Mouse (Mus musculus) limb, embryonic 12.5 days (tissue): ENCODE data around the gene Bcl9. TPM values are rescaled to one million over a fixed set of nuclear protein-coding genes. Genes with fewer than 3 reads are reported as not detected.

Source experiments
- ATAC-seq: fragments of 200-750 bp; cut with Nextera tagmentation; 2 replicates; pipeline ENCODE4 v1.8.0; 2017; ENCODE audit warnings: low read depth, moderate TSS enrichment; ENCODE audit not compliant: insufficient number of reproducible peaks, insufficient read depth, low FRiP score, low TSS enrichment
- H3K27ac ChIP-seq: fragments of 300-500 bp; sonication (generic); 2 replicates; pipeline ENCODE4 v1.5.1; 2016; ENCODE audit warnings: mild to moderate bottlenecking, moderate library complexity
- H3K27me3 ChIP-seq: fragments of 300-500 bp; sonication (generic); 2 replicates; pipeline ENCODE4 v1.6.1; 2016; ENCODE audit warnings: mild to moderate bottlenecking, moderate library complexity
- H3K36me3 ChIP-seq: fragments of 300-500 bp; sonication (generic); 2 replicates; pipeline ENCODE4 v1.6.1; 2016; ENCODE audit warnings: mild to moderate bottlenecking, moderate library complexity
- H3K4me1 ChIP-seq: fragments of 300-500 bp; sonication (generic); replicated peaks from 2 replicates; pipeline ENCODE4 v1.6.1; 2016
- H3K4me2 ChIP-seq: fragments of 300-500 bp; sonication (generic); 2 replicates; pipeline ENCODE4 v1.6.1; 2016; ENCODE audit warnings: mild to moderate bottlenecking, moderate library complexity
- H3K4me3 ChIP-seq: fragments of 300-500 bp; sonication (generic); replicated peaks from 2 replicates; pipeline ENCODE4 v1.5.1; 2016; ENCODE audit warnings: mild to moderate bottlenecking
- H3K9ac ChIP-seq: fragments of 300-500 bp; sonication (generic); replicated peaks from 2 replicates; pipeline ENCODE4 v1.6.1; 2016; ENCODE audit warnings: mild to moderate bottlenecking, moderate library complexity
- H3K9me3 ChIP-seq: fragments of 300-500 bp; sonication (generic); 2 replicates; pipeline ENCODE4 v1.6.1; 2016; ENCODE audit warnings: mild to moderate bottlenecking, moderate library complexity
- WGBS: fragments of 180-500 bp; shearing (Covaris S2); methylation state at CpG from one replicate; pipeline ENCODE4 v1.1.7; 2016; 5-methylcytosine and 5-hydroxymethylcytosine counted together
- polyA plus RNA-seq: library from polyadenylated mRNA; unstranded; fragments of >200 nt; fragmentation: Nextera tagmentation; extraction: Ambion mirVana; gene quantifications from 2 replicates; pipeline ENCODE4 v1.2.1, GENCODE M21; 2016

The Bcl9 gene
- 81.5 and 92.5 TPM in 2 replicates for polyA plus RNA-seq

- peaks cover 4% of the 10 kb centered on the region; the same call in 1 of the 2 replicates for H3K9me3 ChIP-seq
- H3K27ac ChIP-seq: peak within 1 kb of the TSS; percentile 99
- H3K9ac ChIP-seq: peak within 1 kb of the TSS; percentile 84
- H3K36me3 ChIP-seq: no peaks in the 10 kb centered on the region
- peaks cover 19% of the 10 kb centered on the region for H3K4me1 ChIP-seq
- H3K4me3 ChIP-seq: peak within 1 kb of the TSS; percentile 72
- no peaks in the 10 kb centered on the region for H3K27me3 ChIP-seq
- peak within 1 kb of the TSS; percentile 73 for H3K4me2 ChIP-seq
- peak; percentile 71 for ATAC-seq
- WGBS: under 1% methylated on average over 21 of the region's 21 CpGs
Measured at GRCm38 (mm10) chr3:97297553-97298432, at the start of gene Bcl9. Gene Bcl9, minus strand, starts transcription at chr3:97297917.

DNA sequence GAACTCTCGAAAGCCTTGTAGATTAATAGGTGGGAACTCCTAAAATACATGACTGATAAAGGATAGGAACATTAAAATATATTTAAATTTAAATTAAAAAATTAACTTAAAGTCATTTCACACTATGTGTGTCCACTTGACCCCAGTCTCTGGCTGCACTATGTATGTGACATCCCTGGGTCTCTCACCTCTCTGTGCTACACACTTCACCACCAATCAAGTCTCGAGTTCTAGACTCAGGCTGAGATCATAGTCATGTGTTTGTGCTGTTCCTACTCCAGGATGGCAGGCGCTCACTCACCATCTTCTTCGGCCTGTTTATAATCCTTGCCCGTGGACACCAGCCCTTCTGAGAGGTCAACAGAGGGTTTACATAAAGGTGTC lies 41.5 kb upstream of the Bcl9 start:
- H3K4me3 ChIP-seq: no peak overlapping the region
- WGBS: 70% methylated on average over 5 of the region's 5 CpGs
- peaks cover 39% of the 10 kb centered on the region for H3K4me1 ChIP-seq
- H3K27ac ChIP-seq: no peak overlapping the region
- H3K27me3 ChIP-seq: no peaks in the 10 kb centered on the region
- H3K9me3 ChIP-seq: no peaks in the 10 kb centered on the region
- H3K4me2 ChIP-seq: no peak overlapping the region
- H3K9ac ChIP-seq: no peak overlapping the region
- no peak for ATAC-seq
- no peaks in the 10 kb centered on the region for H3K36me3 ChIP-seq

- Histone ChIP-seq H3K4me2 (no peak overlapping the region), H3K36me3 (no peaks in the 10 kb centered on the region), H3K9me3 (no peaks in the 10 kb centered on the region), H3K27me3 (no peaks in the 10 kb centered on the region), H3K9ac (no peak overlapping the region), H3K27ac (no peak overlapping the region), H3K4me1 (peaks cover 43% of the 10 kb centered on the region), H3K4me3 (no peak overlapping the region)
- 34% methylated on average over 13 of the region's 13 CpGs for WGBS
- peak; percentile 56 for ATAC-seq
Measured at GRCm38 (mm10) chr3:97338522-97339192, 40.9 kb upstream of the Bcl9 start.

GRCm38 (mm10) chr3:97337306-97337705 lies 39.6 kb upstream of the Bcl9 start:
- Histone ChIP-seq H3K4me3 (no peak overlapping the region), H3K4me1 (peaks cover 43% of the 10 kb centered on the region), H3K4me2 (peak overlapping the region; percentile 26), H3K27me3 (no peaks in the 10 kb centered on the region), H3K9ac (0 out of 2 replicates have a peak overlapping the region, but pooled peaks have one; percentile 8), H3K27ac (no peak overlapping the region), H3K36me3 (no peaks in the 10 kb centered on the region), H3K9me3 (no peaks in the 10 kb centered on the region)
- WGBS: 23% methylated on average over 11 of the region's 11 CpGs
- no peak for ATAC-seq

DNA sequence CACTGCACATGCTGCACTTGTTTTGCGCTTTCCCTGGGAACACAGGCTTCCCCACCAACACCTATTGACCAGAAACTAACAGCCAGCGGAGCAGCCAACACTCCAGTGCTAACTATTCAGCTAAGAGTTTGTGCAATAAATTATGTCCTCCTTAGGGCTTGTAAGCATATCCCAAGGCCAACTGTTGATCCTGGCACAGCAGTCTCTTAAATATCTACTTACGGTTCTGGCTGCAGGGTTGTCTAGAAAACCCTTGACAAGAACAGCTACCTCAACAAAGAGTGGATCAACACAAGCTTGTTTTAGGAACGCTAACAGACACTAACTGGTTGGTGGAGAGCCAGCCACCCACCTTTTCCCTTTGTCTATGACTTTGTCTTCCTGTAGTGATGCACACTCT lies 38.6 kb upstream of the Bcl9 start:
- Histone ChIP-seq H3K4me3 (no peak overlapping the region), H3K27ac (peak overlapping the region; percentile 45; the same call in 1 of the 2 replicates)

DNA sequence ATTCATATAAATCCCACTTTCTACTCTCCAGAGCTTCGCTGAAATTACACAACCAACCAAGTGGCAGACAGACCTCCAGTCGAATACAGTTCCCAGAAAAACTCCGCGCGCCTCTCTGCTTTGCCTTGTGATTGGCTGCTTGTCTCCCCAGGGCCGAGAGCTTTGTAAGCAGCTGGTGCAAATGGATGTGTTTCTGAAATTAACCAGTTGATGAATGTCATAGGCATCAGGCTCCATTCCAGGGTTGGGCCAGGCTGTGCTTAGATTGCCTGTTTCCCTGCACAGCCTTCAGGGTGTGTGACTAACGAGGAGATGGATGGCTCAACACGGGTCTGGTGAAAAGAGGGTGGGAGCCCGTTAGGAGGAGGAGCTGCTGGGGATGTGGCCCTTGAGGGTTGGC lies 36.9 kb upstream of the Bcl9 start:
- Histone ChIP-seq H3K4me1 (peaks cover 43% of the 10 kb centered on the region), H3K9ac (no peak overlapping the region), H3K4me3 (no peak overlapping the region), H3K27me3 (no peaks in the 10 kb centered on the region), H3K4me2 (no peak overlapping the region), H3K36me3 (no peaks in the 10 kb centered on the region), H3K9me3 (no peaks in the 10 kb centered on the region), H3K27ac (no peak overlapping the region)
- 31% methylated on average over 9 of the region's 9 CpGs for WGBS
- ATAC-seq: no peak

More for the DNA sequence above, 38.6 kb upstream of the Bcl9 start:
- no peaks in the 10 kb centered on the region for H3K36me3 ChIP-seq
- H3K9me3 ChIP-seq: no peaks in the 10 kb centered on the region
- H3K9ac ChIP-seq: no peak overlapping the region
- peaks cover 43% of the 10 kb centered on the region for H3K4me1 ChIP-seq
- H3K4me2 ChIP-seq: no peak overlapping the region
- no peak for ATAC-seq
- H3K27me3 ChIP-seq: no peaks in the 10 kb centered on the region
- 56% methylated on average over 4 of the region's 4 CpGs for WGBS

DNA sequence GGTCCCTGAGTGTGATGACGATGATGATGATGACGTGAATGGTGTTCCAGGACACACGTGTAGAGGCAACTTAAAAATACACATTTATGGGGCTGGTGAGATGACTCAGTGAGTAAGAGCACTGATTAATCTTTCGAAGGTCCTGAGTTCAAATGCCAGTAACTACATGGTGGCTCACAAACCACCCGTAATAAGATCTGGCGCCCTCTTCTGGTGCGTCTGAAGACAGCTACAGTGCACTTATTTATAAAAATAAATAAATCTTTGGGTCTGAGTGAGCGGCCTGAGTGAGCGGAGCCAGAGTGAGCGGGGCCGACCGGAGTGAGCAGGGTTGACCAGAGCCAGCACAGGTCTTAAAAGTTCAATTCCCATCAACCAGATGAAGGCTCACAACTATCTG lies 34.5 kb upstream of the Bcl9 start:
- Histone ChIP-seq H3K9me3 (no peaks in the 10 kb centered on the region), H3K27ac (no peak overlapping the region), H3K9ac (no peak overlapping the region), H3K36me3 (no peaks in the 10 kb centered on the region), H3K4me3 (no peak overlapping the region), H3K4me1 (peaks cover 32% of the 10 kb centered on the region), H3K27me3 (no peaks in the 10 kb centered on the region), H3K4me2 (no peak overlapping the region)
- no peak for ATAC-seq
- 90% methylated on average over 12 of the region's 12 CpGs for WGBS

GRCm38 (mm10) chr3:97327809-97328208 lies 30.1 kb upstream of the Bcl9 start:
- ATAC-seq: no peak
- 90% methylated on average over 2 of the region's 2 CpGs for WGBS

DNA sequence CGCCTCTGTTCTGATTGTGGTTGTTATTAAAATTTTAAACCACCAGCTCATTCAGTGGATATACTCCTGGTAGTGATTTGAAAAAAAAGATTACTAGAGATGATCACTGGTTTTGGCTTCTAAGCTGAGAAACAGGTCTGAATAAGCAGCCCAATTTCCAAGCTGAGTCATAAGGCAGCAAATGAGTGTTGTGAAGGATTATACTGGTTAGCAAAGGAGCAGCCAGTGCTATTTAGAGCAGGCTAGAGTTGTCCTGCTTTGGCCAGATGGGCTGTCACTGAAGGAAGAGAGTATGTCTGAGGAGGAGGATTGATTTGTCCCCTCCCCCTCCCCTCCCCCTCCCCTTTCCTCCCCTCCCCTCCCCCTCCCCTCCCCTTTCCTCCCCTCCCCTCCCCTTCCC lies 29.6 kb upstream of the Bcl9 start:
- Histone ChIP-seq H3K36me3 (no peaks in the 10 kb centered on the region), H3K9ac (no peak overlapping the region), H3K4me1 (no peaks in the 10 kb centered on the region), H3K27ac (no peak overlapping the region), H3K27me3 (peaks cover 4% of the 10 kb centered on the region; the same call in 1 of the 2 replicates), H3K4me2 (no peak overlapping the region), H3K4me3 (no peak overlapping the region), H3K9me3 (no peaks in the 10 kb centered on the region)
- ATAC-seq: no peak
- WGBS: 90% methylated on average over 1 of the region's 1 CpGs

More at GRCm38 (mm10) chr3:97327809-97328208, 30.1 kb upstream of the Bcl9 start:
- no peak overlapping the region for H3K4me2 ChIP-seq
- H3K9ac ChIP-seq: no peak overlapping the region
- H3K4me1 ChIP-seq: no peaks in the 10 kb centered on the region
- no peaks in the 10 kb centered on the region for H3K9me3 ChIP-seq
- no peak overlapping the region for H3K27ac ChIP-seq
- no peak overlapping the region for H3K4me3 ChIP-seq
- H3K36me3 ChIP-seq: no peaks in the 10 kb centered on the region
- peaks cover 4% of the 10 kb centered on the region; the same call in 1 of the 2 replicates for H3K27me3 ChIP-seq

GRCm38 (mm10) chr3:97325621-97326345 lies 28.1 kb upstream of the Bcl9 start:
- Histone ChIP-seq H3K4me2 (no peak overlapping the region), H3K4me1 (no peaks in the 10 kb centered on the region), H3K9me3 (no peaks in the 10 kb centered on the region), H3K4me3 (no peak overlapping the region), H3K27ac (no peak overlapping the region), H3K27me3 (peaks cover 4% of the 10 kb centered on the region; the same call in 1 of the 2 replicates), H3K36me3 (no peaks in the 10 kb centered on the region), H3K9ac (no peak overlapping the region)
- 79% methylated on average over 15 of the region's 15 CpGs for WGBS
- ATAC-seq: no peak

- ATAC-seq: no peak
- H3K9ac ChIP-seq: no peak overlapping the region
- WGBS: 59% methylated on average over 17 of the region's 17 CpGs
- no peak overlapping the region for H3K27ac ChIP-seq
- no peak overlapping the region for H3K4me2 ChIP-seq
- H3K4me1 ChIP-seq: no peaks in the 10 kb centered on the region
- H3K4me3 ChIP-seq: no peak overlapping the region
- H3K27me3 ChIP-seq: peaks cover 4% of the 10 kb centered on the region; the same call in 1 of the 2 replicates
- H3K36me3 ChIP-seq: no peaks in the 10 kb centered on the region
- H3K9me3 ChIP-seq: no peaks in the 10 kb centered on the region
Measured at GRCm38 (mm10) chr3:97324046-97324445, 26.3 kb upstream of the Bcl9 start.
